Mouse (Mus musculus): ENCODE measurements at regions not wholly inside any gene's neighbourhood (a gene's known extent, or its start where the extent isn't known, plus 50 kb on each side); places are given as distances from the start of the nearest gene placed in this dataset.

- H3K9ac ChIP-seq (ENCODE audit: insufficient read depth, low read depth) = no peak overlapping the region
- DNase-seq (ENCODE audit: extremely low read depth) = peak; percentile 65
- H3K79me2 ChIP-seq (replicated peaks; ENCODE audit: control insufficient read depth, extremely low read depth, insufficient read depth, poor library complexity, severe bottlenecking) = no peaks in the 10 kb centered on the region
- H3K27me3 ChIP-seq (replicated peaks) = peaks cover 4% of the 10 kb centered on the region
- H3K27ac ChIP-seq (ENCODE audit: insufficient read depth, low read depth) = no peak overlapping the region
- H3K4me1 ChIP-seq (ENCODE audit: control insufficient read depth in 1 of 2, insufficient read depth in 2 of 2) = peaks cover 20 to 30% of the 10 kb centered on the region in 2 experiments
- in situ Hi-C loops (cut with MboI; ENCODE audit: low pct_ligation_motif_present, low pct_unique_long_range_greater_than_20kb, low sequenced_read_pairs) (loop anchor here (10.0 kb wide), 1 partner anchor 364 kb away; no protein-coding TSS in a partner anchor), dilution Hi-C loops (cut with MboI; ENCODE audit: extremely low pct_ligation_motif_present, extremely low pct_unique_long_range_greater_than_20kb, low sequenced_read_pairs) (no loop called here)
- H3K4me3 ChIP-seq (replicated peaks in 1 of 3; ENCODE audit: low read depth in 2 of 3, low read length in 2 of 3, poor library complexity in 1 of 3) = no peak overlapping the region
- no peaks in the 10 kb centered on the region for H3K9me3 ChIP-seq (replicated peaks; ENCODE audit: low read length)
- TF ChIP-seq JUND (conservative IDR thresholded peaks at IDR 0.05; ENCODE audit: low read depth, low read length) (no peak), MAZ (IDR thresholded peaks at IDR 0.05; ENCODE audit: low read depth, low read length) (0 out of 2 replicates have a peak, but pooled peaks have one; percentile 39), EP300 (IDR thresholded peaks at IDR 0.05; ENCODE audit: low read length) (peak; percentile 15), BHLHE40 (IDR thresholded peaks at IDR 0.05; ENCODE audit: low read depth, low read length) (peak; percentile 70), MEF2A (IDR thresholded peaks at IDR 0.05; ENCODE audit: borderline replicate concordance, low read depth, low read length) (peak; percentile 40; the same call in 1 of the 2 replicates), IRF4 (IDR thresholded peaks at IDR 0.05; ENCODE audit: low read depth, low read length) (peak; percentile 6; the same call in 1 of the 2 replicates), NRF1 (IDR thresholded peaks at IDR 0.05; ENCODE audit: low read depth, low read length) (no peak), SIN3A (IDR thresholded peaks at IDR 0.05; ENCODE audit: low read length) (0 out of 2 replicates have a peak, but pooled peaks have one; percentile 20), MYC (IDR thresholded peaks at IDR 0.05; ENCODE audit: low read depth, low read length) (peak; percentile 51; the same call in 1 of the 2 replicates), KAT2A (IDR thresholded peaks at IDR 0.05; ENCODE audit: insufficient replicate concordance, low read length) (no peak), ELF1 (IDR thresholded peaks at IDR 0.05; ENCODE audit: low read depth, low read length) (peak; percentile 44; the same call in 1 of the 2 replicates), ETS1 (conservative IDR thresholded peaks at IDR 0.05; ENCODE audit: low read depth, low read length) (peak; percentile 69), USF2 (conservative IDR thresholded peaks at IDR 0.05; ENCODE audit: low read depth, low read length) (peak; percentile 27; the same call in 1 of the 2 replicates), MAX (IDR thresholded peaks at IDR 0.05; ENCODE audit: low read length) (peak; percentile 88)
- peak overlapping the region; percentile 41 for H3K4me2 ChIP-seq (ENCODE audit: insufficient read depth, low read depth, poor library complexity, severe bottlenecking)
- H3K36me3 ChIP-seq (replicated peaks in 1 of 2; ENCODE audit: control insufficient read depth in 1 of 2, insufficient read depth in 1 of 2, low read length in 1 of 2) = no peaks in the 10 kb centered on the region
Measured at GRCm38 (mm10) chr11:43358390-43359291, 67.4 kb downstream of the Pttg1 start.

GRCm38 (mm10) chr11:43353602-43354001, 72.4 kb downstream of the Pttg1 start:
- dilution Hi-C loops (cut with MboI; ENCODE audit: extremely low pct_ligation_motif_present, extremely low pct_unique_long_range_greater_than_20kb, low sequenced_read_pairs) (no loop called here), in situ Hi-C loops (cut with MboI; ENCODE audit: low pct_ligation_motif_present, low pct_unique_long_range_greater_than_20kb, low sequenced_read_pairs) (loop anchor here (5.0 to 10.0 kb wide), 2 partner anchors 54 to 359 kb away; no protein-coding TSS in a partner anchor)
- Histone ChIP-seq H3K4me1 (ENCODE audit: control insufficient read depth in 1 of 2, insufficient read depth in 2 of 2) (peaks cover 34 to 46% of the 10 kb centered on the region in 2 experiments), H3K9ac (ENCODE audit: insufficient read depth, low read depth) (no peak overlapping the region), H3K27ac (ENCODE audit: insufficient read depth, low read depth) (no peak overlapping the region), H3K79me2 (replicated peaks; ENCODE audit: control insufficient read depth, extremely low read depth, insufficient read depth, poor library complexity, severe bottlenecking) (no peaks in the 10 kb centered on the region), H3K36me3 (replicated peaks in 1 of 2; ENCODE audit: control insufficient read depth in 1 of 2, insufficient read depth in 1 of 2, low read length in 1 of 2) (no peaks in the 10 kb centered on the region), H3K4me3 (replicated peaks in 1 of 3; ENCODE audit: low read depth in 2 of 3, low read length in 2 of 3, poor library complexity in 1 of 3) (no peak overlapping the region), H3K4me2 (ENCODE audit: insufficient read depth, low read depth, poor library complexity, severe bottlenecking) (no peak overlapping the region), H3K9me3 (replicated peaks; ENCODE audit: low read length) (no peaks in the 10 kb centered on the region), H3K27me3 (replicated peaks) (no peaks in the 10 kb centered on the region)
- peak; percentile 55 for DNase-seq (ENCODE audit: extremely low read depth)
- TF ChIP-seq ETS1 (conservative IDR thresholded peaks at IDR 0.05; ENCODE audit: low read depth, low read length) = peak; percentile 28; the same call in 1 of the 2 replicates
- TF ChIP-seq USF2 (conservative IDR thresholded peaks at IDR 0.05; ENCODE audit: low read depth, low read length) = no peak
- TF ChIP-seq MAZ (IDR thresholded peaks at IDR 0.05; ENCODE audit: low read depth, low read length) = no peak
- peak; percentile 81 for TF ChIP-seq EP300 (IDR thresholded peaks at IDR 0.05; ENCODE audit: low read length)
- 0 out of 2 replicates have a peak, but pooled peaks have one; percentile 14 for TF ChIP-seq MAFK (IDR thresholded peaks at IDR 0.05; ENCODE audit: insufficient replicate concordance, low read length)
- peak; percentile 34; the same call in 1 of the 2 replicates for TF ChIP-seq TCF12 (IDR thresholded peaks at IDR 0.05; ENCODE audit: low read depth, low read length)
- TF ChIP-seq RCOR1 (conservative IDR thresholded peaks at IDR 0.05; ENCODE audit: low read depth, low read length) = peak; percentile 88
- TF ChIP-seq MYC (IDR thresholded peaks at IDR 0.05; ENCODE audit: low read depth, low read length) = peak; percentile 67; the same call in 1 of the 2 replicates
- TF ChIP-seq MEF2A (IDR thresholded peaks at IDR 0.05; ENCODE audit: borderline replicate concordance, low read depth, low read length) = no peak
- peak; percentile 73 for TF ChIP-seq IRF4 (IDR thresholded peaks at IDR 0.05; ENCODE audit: low read depth, low read length)
- peak; percentile 40; the same call in 1 of the 2 replicates for TF ChIP-seq MXI1 (IDR thresholded peaks at IDR 0.05; ENCODE audit: low read depth, low read length)
- TF ChIP-seq ELF1 (IDR thresholded peaks at IDR 0.05; ENCODE audit: low read depth, low read length) = peak; percentile 77
- TF ChIP-seq UBTF (IDR thresholded peaks at IDR 0.05; ENCODE audit: low read depth, low read length) = no peak
- TF ChIP-seq ZKSCAN1 (IDR thresholded peaks at IDR 0.05; ENCODE audit: borderline replicate concordance, low read depth, low read length) = no peak
- TF ChIP-seq HCFC1 (IDR thresholded peaks at IDR 0.05; ENCODE audit: low read depth, low read length) = peak; percentile 44; the same call in 1 of the 2 replicates
- 0 out of 2 replicates have a peak, but pooled peaks have one; percentile 3 for TF ChIP-seq BHLHE40 (IDR thresholded peaks at IDR 0.05; ENCODE audit: low read depth, low read length)
- peak; percentile 59 for TF ChIP-seq JUND (conservative IDR thresholded peaks at IDR 0.05; ENCODE audit: low read depth, low read length)
- no peak for TF ChIP-seq POLR2A (IDR thresholded peaks at IDR 0.05; ENCODE audit: low read depth, low read length)
- TF ChIP-seq JUN (IDR thresholded peaks at IDR 0.05; ENCODE audit: insufficient read depth, low read depth, low read length) = peak; percentile 54
- peak; percentile 61 for TF ChIP-seq CHD2 (IDR thresholded peaks at IDR 0.05; ENCODE audit: low read length)
- no peak for TF ChIP-seq MAX (IDR thresholded peaks at IDR 0.05; ENCODE audit: low read length)
